Mouse (Mus musculus): Measurements from ENCODE around the gene Mcemp1.

- TF ChIP-seq EP300 (IDR thresholded peaks at IDR 0.05; ENCODE audit: low read depth) (no peak), CTCF (IDR thresholded peaks at IDR 0.05; ENCODE audit: low read depth) (no peak)
Measured at GRCm38 (mm10) chr8:3701491-3701890, 35.9 kb downstream of the Mcemp1 start.
